In genomic region chr7:64291722-64292121, GRCm38 (mm10) we compare ENCODE assay signal across 33 mouse cellular contexts. TPM values are rescaled to one million over a fixed set of nuclear protein-coding genes. Genes with fewer than 3 reads are reported as not detected.
DNase-seq lines count a peak whose midpoint lies in the region; ATAC-seq and TF ChIP-seq lines count a peak whose summit lies in the region.
"Had no signal": no experiment of that assay in that cellular context is flagged by ENCODE, and none has a peak within 500 bp of the region (broad histone marks: within the 10 kb centered on the region; RNA-seq: fewer than 3 reads in every experiment).

No protein-coding gene starts in this region.

- ATAC-seq in kidney, embryonic 16.5 days (ENCODE audit: low FRiP score, low TSS enrichment) = no peak
- ATAC-seq: activated CD4-positive, CD25-positive, alpha-beta regulatory T cell, adult 4 months; forebrain, embryonic 15.5 days; hindbrain, embryonic 16.5 days; lung, postnatal 0 days had no signal

- DNase-seq in cerebellum, adult 18-20 months = peak; percentile 19 to 26
- DNase-seq in cerebellum, adult 9-10 months = no peak
- DNase-seq in gastrocnemius, adult 2 months = no peak
- DNase-seq in gastrocnemius, adult 18-20 months (ENCODE audit: low spot score) = no peak
- peak in 1 of 2 experiments; percentile 31 for DNase-seq in left cerebral cortex, adult 2 months (ENCODE audit: extremely low spot score in 1 of 2, low spot score in 2 of 2)
- DNase-seq in left cerebral cortex, postnatal 10 days (ENCODE audit: extremely low spot score in 1 of 2, low spot score in 2 of 2) = no peak
- DNase-seq in brain, adult 2 months (ENCODE audit: low read depth, low spot score) = peak; percentile 78
- DNase-seq: adrenal gland, adult 2 months; adrenal gland, postnatal 36 days; gastrocnemius, postnatal 14 days; kidney, adult 18-20 months; kidney, postnatal 4 days; layer of hippocampus, postnatal 36 days; liver, embryonic 13.5 days; lung, adult 18-20 months; lung, postnatal 4 days; thymus, postnatal 4 days had no signal

- no peaks in the 10 kb centered on the region for H3K9me3 ChIP-seq in kidney, embryonic 16.5 days (ENCODE audit: low read length)
- H3K9me3 ChIP-seq: embryonic facial prominence, embryonic 13.5 days; forebrain, embryonic 10.5 days; forebrain, embryonic 15.5 days; heart, embryonic 15.5 days; limb, embryonic 10.5 days; limb, embryonic 15.5 days; liver, embryonic 13.5 days; megakaryocyte, embryonic 14.5 days; midbrain, embryonic 12.5 days; neural tube, embryonic 12.5 days had no signal

- peaks cover 4% of the 10 kb centered on the region; the same call in 1 of the 2 replicates for H3K4me1 ChIP-seq in kidney, embryonic 16.5 days (ENCODE audit: insufficient read depth, low read length)
- H3K4me1 ChIP-seq: limb, embryonic 10.5 days; limb, embryonic 15.5 days had no signal

- no peak for TF ChIP-seq CTCF in gastrocnemius, adult 2 months (IDR thresholded peaks at IDR 0.05)
- no peak for TF ChIP-seq CTCF in left cerebral cortex, adult 2 months (IDR thresholded peaks at IDR 0.05)

- H3K4me3 ChIP-seq in gastrocnemius, adult 2 months = no peak overlapping the region
- no peak overlapping the region for H3K4me3 ChIP-seq in left cerebral cortex, adult 2 months
- H3K4me3 ChIP-seq in kidney, embryonic 16.5 days (ENCODE audit: low read length) = no peak overlapping the region
- H3K4me3 ChIP-seq: embryonic facial prominence, embryonic 13.5 days; forebrain, embryonic 10.5 days; forebrain, embryonic 15.5 days; heart, embryonic 15.5 days; limb, embryonic 10.5 days; limb, embryonic 15.5 days; liver, embryonic 13.5 days; megakaryocyte, embryonic 14.5 days; midbrain, embryonic 12.5 days; myocyte; neural tube, embryonic 12.5 days had no signal

- no peaks in the 10 kb centered on the region for H3K36me3 ChIP-seq in kidney, embryonic 16.5 days (ENCODE audit: insufficient read depth, low read length)
- H3K36me3 ChIP-seq: embryonic facial prominence, embryonic 13.5 days; forebrain, embryonic 15.5 days; heart, embryonic 15.5 days; limb, embryonic 10.5 days; liver, embryonic 13.5 days; neural tube, embryonic 12.5 days had no signal

- H3K27me3 ChIP-seq in kidney, embryonic 16.5 days (ENCODE audit: insufficient read depth, low read length) = no peaks in the 10 kb centered on the region
- H3K27me3 ChIP-seq: CH12.LX; embryonic facial prominence, embryonic 13.5 days; forebrain, embryonic 15.5 days; heart, embryonic 15.5 days; limb, embryonic 15.5 days; liver, embryonic 13.5 days; megakaryocyte, embryonic 14.5 days; midbrain, embryonic 12.5 days; neural tube, embryonic 12.5 days had no signal

- H3K9ac ChIP-seq in kidney, embryonic 16.5 days (replicated peaks; ENCODE audit: low read length) = no peak overlapping the region
- H3K9ac ChIP-seq: embryonic facial prominence, embryonic 13.5 days; forebrain, embryonic 15.5 days; heart, embryonic 15.5 days; limb, embryonic 15.5 days; liver, embryonic 13.5 days; midbrain, embryonic 12.5 days; neural tube, embryonic 12.5 days had no signal

- intact Hi-C loops in gastrocnemius, adult 2 months (cut with DNase I) = no loop called here
- intact Hi-C loops in left cerebral cortex, adult 2 months (cut with DNase I) = no loop called here
- intact Hi-C loops in left cerebral cortex, postnatal 10 days (cut with DNase I) = loop anchor here (10.0 kb wide), 1 partner anchor 537 kb away; no protein-coding TSS in a partner anchor

- WGBS in kidney, embryonic 16.5 days = 91% methylated on average over 10 of the region's 10 CpGs

- H3K27ac ChIP-seq in gastrocnemius, adult 2 months = 0 out of 2 replicates have a peak overlapping the region, but pooled peaks have one; percentile 31
- H3K27ac ChIP-seq in left cerebral cortex, adult 2 months = peak overlapping the region; percentile 77
- no peak overlapping the region for H3K27ac ChIP-seq in kidney, embryonic 16.5 days (ENCODE audit: low read length)
- H3K27ac ChIP-seq: embryonic facial prominence, embryonic 13.5 days; forebrain, embryonic 10.5 days; forebrain, embryonic 15.5 days; heart, embryonic 15.5 days; kidney, postnatal 0 days; limb, embryonic 10.5 days; limb, embryonic 15.5 days; liver, embryonic 13.5 days; midbrain, embryonic 12.5 days; neural tube, embryonic 12.5 days had no signal

- H3K4me2 ChIP-seq in kidney, embryonic 16.5 days (replicated peaks; ENCODE audit: low read depth, low read length) = no peak overlapping the region
- H3K4me2 ChIP-seq: embryonic facial prominence, embryonic 13.5 days; forebrain, embryonic 15.5 days; heart, embryonic 15.5 days; limb, embryonic 15.5 days; liver, embryonic 13.5 days; midbrain, embryonic 12.5 days; neural tube, embryonic 12.5 days had no signal

RNA-seq across cellular contexts. Expression of gene Mtmr10, which starts 4.3 kb away (rescaled TPM):
- total RNA-seq in gastrocnemius, adult 2 months (2021) = 10 to 100 TPM; 19.6 to 28.7 TPM
- 10 to 100 TPM; 17.3 to 19.0 TPM for total RNA-seq in gastrocnemius, adult 18-20 months (2021)
- total RNA-seq in left cerebral cortex, adult 2 months (2021) = 10 to 100 TPM; 16.2 to 17.7 TPM
- 10 to 100 TPM; 14.5 to 16.9 TPM for total RNA-seq in left cerebral cortex, postnatal 10 days (2021)
- polyA plus RNA-seq in kidney, embryonic 16.5 days (2015; fragmentation: Nextera tagmentation; extraction: Ambion mirVana) = 10.0 and 10.2 TPM in 2 replicates

Comparison
In these comparisons a context has a peak if more than half of its experiments do, and no peak if none do; other contexts are left out.
1. DNase-seq: peak in cerebellum, adult 18-20 months (2 of 2) and brain, adult 2 months (single experiment); none in cerebellum, adult 9-10 months (single experiment), gastrocnemius, adult 2 months (single experiment), gastrocnemius, adult 18-20 months (single experiment) and left cerebral cortex, postnatal 10 days (0 of 2).